Mouse (Mus musculus): ENCODE data around the gene Pm20d1.
"Not testable (repeated sequence)": the region's sequence is repeated elsewhere in the genome, so short reads cannot be mapped to it uniquely, and the experiment has no call there.

Pm20d1 gene

DNA sequence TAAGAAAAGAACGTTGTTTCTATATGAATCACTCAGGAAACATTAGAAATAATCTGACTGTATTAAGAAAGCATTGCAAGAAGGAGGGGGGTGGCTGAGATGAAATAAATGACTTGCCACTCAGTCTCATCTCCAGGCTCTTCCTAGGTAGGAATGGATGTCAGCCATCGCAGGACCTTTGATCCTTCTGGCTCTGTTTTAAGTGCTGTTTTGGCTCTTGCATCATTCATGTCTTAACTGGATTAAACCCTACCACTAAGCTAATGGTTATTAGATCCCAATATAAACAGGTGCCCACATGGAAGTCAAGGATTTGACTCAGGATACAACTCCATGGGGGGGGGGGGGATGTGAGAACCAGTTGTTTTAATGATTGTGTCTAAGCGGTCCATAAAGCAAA, 2.0 kb upstream of the Pm20d1 start:
- no peak for DNase-seq (ENCODE audit: low read depth)

GRCm38 (mm10) chr1:131800001-131800400, 2.8 kb downstream of the Pm20d1 start:
- DNase-seq (ENCODE audit: low read depth) = no peak

DNA sequence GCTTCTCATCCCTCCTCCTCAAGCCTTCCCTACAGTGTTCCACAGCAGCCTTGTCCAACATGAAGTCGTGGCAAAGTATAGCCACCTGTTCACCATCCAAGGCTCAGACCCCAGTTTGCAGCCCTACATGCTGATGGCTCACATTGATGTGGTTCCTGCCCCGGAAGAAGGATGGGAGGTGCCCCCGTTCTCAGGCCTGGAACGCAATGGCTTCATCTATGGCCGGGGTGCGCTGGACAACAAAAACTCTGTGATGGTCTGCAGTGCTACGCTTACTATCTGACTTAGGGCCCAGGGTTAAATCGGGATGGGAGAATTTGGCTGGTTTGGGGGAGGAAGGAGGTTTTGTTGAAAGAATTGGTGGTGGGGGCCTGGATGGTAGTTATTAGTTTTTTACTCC, 3.9 kb downstream of the Pm20d1 start:
- DNase-seq (ENCODE audit: low read depth) = no peak

- no peak for DNase-seq (ENCODE audit: low read depth)
Observed at GRCm38 (mm10) chr1:131802652-131803051, 5.5 kb downstream of the Pm20d1 start.

DNA sequence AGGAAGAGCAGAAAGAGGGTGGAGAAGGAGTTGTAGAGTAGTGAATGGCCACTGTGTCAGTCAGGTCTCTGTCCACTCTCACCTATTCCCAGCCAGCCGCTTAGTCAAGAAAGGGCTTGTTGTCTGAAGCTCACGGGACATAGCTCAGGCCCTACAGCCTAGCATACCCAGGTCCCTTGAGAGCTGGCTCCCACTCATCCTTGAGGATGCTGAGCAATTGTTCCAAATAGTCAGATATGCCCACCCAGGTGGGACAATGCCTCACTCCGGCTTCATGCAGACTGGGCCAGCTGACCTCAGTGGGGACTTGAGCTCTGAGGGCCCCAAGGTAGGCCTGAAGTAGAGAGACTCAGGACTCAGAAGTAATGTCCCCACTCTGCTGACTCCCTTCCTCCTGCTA, 7.0 kb downstream of the Pm20d1 start:
- no peak for DNase-seq (ENCODE audit: low read depth)

GRCm38 (mm10) chr1:131808986-131809385, 11.8 kb downstream of the Pm20d1 start:
- DNase-seq (ENCODE audit: low read depth) = no peak

GRCm38 (mm10) chr1:131809651-131810050, 12.5 kb downstream of the Pm20d1 start:
- no peak for DNase-seq (ENCODE audit: low read depth)

GRCm38 (mm10) chr1:131811393-131811792, 14.2 kb downstream of the Pm20d1 start:
- no peak for DNase-seq (ENCODE audit: low read depth)

DNA sequence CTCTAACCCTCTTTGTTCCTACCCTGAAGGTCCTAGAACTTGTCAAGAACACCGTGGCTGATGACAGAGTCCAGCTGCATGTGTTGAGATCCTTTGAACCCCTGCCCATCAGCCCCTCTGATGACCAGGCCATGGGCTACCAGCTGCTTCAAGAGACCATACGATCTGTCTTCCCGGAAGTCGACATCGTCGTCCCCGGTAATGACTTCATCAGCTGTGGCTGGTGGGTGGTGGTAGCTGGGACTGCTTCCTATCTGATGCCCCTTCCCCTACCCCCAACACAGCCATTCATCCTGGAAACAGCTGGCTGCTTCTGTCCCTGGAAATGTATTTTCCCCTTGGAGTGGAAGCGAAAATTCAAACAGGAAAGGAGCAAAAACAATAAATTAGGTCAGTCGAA, 14.8 kb downstream of the Pm20d1 start:
- no peak for DNase-seq (ENCODE audit: low read depth)

DNA sequence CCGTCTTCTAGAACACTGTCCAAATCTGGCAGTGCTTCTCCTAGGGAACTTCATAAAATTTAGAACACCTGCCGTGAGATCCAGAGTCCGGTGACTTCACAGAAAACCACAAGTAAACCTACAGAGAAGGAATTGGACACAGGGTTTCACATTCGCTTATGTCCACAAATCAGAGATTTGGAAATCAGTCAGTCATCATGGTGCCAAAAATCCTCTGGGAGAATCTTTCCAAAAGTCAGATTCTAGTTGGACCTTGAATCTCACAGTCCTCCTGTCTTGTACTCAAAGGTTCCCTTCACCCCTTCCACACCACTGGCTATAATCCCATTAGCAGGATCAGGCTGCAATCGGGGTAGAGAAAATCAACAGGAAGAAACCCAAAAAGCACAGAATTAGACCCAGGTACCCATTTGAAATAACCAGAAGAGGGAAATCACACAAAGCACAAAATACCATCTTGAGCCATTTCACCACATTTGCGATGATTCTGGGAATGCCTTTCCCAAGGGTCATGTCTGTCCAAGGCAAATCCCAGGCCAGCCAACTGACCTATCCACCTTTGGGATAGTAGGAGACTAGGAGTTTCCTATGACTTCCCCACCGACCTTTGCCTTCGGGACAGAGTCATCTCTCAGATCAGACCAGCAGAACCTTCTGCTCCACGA, 15.6 kb downstream of the Pm20d1 start:
- DNase-seq (ENCODE audit: low read depth) = no peak

GRCm38 (mm10) chr1:131813731-131814130, 16.6 kb downstream of the Pm20d1 start:
- no peak for DNase-seq (ENCODE audit: low read depth)

DNA sequence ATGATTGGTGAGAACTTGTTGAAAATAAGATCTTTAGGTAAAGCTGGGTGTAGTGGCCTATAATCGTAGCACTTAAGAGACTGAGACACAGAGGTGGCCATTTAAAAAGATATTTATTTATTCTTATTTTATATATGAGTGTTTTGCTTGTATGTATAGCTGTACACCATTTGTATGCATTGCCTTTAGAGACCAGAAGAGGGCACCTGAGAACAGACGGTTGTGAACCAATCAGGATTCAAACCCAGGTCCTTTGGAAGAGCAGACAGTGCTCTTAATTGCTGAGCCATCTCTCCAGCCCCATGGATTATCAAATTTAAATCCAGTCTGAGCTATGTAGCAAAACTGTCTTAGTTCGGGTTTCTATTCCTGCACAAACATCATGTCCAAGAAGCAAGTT, 17.0 kb downstream of the Pm20d1 start:
- no peak for DNase-seq (ENCODE audit: low read depth)

DNA sequence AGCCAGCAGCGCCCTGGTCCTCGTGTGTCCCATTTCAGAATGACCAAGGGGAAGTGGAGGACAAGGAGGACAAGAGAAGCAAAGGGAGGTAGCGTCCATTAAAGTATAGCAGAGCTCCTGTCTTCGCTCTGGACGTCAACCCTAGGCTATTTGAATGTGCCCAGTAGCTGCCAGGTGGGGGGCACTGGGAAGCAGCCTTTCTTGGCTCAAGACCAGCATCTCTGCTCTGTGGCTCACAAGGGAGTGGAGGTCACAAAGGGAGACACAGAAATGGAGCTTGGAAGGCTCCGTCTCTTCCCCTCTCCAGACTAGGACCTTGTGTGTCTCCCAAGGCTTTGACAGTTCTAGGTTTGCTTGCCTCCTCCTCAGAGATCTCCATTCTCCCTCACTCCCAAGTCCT, 19.7 kb downstream of the Pm20d1 start:
- DNase-seq (ENCODE audit: low read depth) = no peak

DNA sequence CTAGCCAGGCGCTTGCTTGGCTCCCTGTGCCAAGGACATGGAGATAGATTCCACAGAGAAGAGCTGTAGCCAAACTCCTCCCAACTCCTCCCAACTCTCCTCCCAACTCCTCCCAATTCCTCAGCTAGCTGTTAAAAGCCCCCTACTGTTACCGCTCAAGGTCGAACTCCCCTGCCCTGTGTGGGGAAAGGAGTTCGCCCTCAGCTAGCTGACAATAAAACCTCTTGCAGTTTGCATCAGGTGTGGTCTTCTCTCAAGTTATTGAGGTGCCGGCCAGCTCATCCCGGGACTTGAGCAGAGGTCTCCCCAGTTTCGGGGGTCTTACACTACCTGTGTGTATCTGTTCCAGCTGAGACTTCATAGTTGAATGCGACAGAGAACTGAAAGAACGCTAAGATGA, 23.2 kb downstream of the Pm20d1 start:
- DNase-seq (ENCODE audit: low read depth) = not testable (repeated sequence)

DNA sequence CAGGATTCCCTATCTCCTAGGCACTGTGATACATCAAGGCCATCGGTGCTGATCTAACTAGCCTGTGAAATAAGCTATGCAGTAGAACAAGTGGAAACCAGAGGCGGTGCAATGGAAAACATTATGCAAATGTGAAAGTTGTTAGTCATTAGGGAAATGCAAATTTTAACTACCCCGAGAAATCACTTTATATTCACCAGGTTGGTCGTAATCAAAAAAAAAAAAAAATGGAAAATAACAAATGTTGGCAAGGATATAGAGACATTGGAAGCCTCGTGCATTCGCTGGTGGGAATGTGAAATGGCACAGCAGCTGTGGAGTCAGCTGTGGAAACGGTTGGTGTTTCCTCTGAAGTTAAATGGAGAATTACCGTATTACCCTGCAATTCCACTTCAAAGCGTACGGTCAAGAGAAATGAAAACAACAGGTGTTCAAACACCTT, 23.7 kb downstream of the Pm20d1 start:
- DNase-seq (ENCODE audit: low read depth) = no peak

GRCm38 (mm10) chr1:131822292-131822691, 25.1 kb downstream of the Pm20d1 start:
- no peak for DNase-seq (ENCODE audit: low read depth)

GRCm38 (mm10) chr1:131822856-131823492, 25.8 kb downstream of the Pm20d1 start:
- no peak for DNase-seq (ENCODE audit: low read depth)

GRCm38 (mm10) chr1:131823563-131823962, 26.4 kb downstream of the Pm20d1 start:
- no peak for DNase-seq (ENCODE audit: low read depth)

DNA sequence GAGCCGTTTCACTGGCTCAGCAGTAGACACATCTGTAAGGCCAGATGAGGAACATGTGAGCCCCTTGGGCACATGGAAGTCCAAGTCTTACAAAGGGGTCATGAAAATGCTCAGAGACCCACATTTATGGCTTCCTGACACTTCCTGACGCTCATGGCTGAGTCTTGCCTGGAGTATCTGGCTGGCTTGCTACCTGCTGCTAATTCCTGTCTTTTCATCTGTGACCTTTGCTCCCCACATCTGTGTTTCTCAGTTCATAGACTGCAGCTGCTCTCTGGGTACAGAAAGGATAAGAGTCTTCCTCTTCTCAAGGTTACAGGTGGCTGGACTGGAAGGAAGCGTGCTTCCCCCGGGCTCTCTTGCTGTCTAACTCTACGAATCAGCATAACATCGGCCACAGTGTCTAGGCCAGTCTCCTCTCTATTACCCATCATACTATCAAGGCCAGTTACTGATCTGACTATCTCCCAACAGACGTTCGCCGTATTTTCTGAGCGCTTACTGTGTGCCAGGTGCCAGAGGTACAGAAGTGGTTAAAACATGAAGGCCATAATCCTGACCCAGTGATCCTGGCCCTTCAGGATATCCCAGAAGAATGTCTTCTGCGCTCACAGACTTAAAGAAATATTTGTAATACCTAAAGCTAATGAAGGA, 27.5 kb downstream of the Pm20d1 start:
- DNase-seq (ENCODE audit: low read depth) = no peak

- no peak for DNase-seq (ENCODE audit: low read depth)
Observed at GRCm38 (mm10) chr1:131827207-131827786, 30.1 kb downstream of the Pm20d1 start, which contains the start of gene Slc41a1. Slc41a1 (plus strand) TSS chr1:131827493.

GRCm38 (mm10) chr1:131827787-131828258, 30.6 kb downstream of the Pm20d1 start:
- peak; percentile 92 for DNase-seq (ENCODE audit: low read depth)

DNA sequence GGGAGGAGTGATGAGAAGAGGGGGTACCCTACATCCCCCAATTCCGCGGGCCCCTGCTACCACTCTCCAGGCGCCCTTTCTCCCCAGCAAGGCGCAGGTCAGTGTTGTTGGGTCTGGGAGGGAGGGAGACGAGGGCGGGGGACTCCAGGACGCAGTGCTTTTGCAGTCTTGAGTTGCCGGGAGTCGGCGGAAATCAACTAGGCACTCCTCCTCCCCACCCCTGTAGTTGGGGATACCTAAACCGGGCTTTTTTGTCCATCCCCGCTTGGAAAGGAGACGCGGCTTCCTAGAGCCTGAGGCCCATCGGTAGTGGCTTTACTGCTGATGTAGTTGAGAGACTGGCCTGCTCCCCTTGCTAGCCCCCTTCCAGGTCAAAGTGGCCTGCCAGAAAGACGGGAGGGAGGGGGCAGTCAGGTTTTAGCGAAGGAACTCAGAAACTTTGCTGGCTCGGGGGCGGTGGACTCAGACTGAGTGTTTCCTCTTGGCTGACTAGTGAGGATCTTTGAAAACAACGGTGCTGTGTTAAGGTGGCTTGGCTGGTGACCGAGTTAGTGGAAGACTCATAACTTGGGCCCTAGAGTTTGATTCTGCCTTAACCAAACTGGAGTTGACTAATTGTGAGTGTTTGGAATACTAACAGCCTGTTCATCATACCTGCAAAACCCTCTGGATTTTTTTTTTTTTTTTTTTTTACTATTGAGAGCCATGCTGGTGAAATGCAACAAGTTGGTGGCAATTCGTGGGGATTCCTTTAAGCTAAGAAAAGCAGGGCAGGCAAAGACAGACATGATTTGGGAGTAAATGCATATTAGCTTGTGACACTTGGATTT, 31.3 kb downstream of the Pm20d1 start:
- DNase-seq (ENCODE audit: low read depth) = peak; percentile 23

Measured in c-Kit-positive CD71-negative TER-119-negative erythroid progenitor cells, embryonic 14.5 days (primary cell).